Mouse (Mus musculus): ENCODE data around the gene Pdp2.

DNA sequence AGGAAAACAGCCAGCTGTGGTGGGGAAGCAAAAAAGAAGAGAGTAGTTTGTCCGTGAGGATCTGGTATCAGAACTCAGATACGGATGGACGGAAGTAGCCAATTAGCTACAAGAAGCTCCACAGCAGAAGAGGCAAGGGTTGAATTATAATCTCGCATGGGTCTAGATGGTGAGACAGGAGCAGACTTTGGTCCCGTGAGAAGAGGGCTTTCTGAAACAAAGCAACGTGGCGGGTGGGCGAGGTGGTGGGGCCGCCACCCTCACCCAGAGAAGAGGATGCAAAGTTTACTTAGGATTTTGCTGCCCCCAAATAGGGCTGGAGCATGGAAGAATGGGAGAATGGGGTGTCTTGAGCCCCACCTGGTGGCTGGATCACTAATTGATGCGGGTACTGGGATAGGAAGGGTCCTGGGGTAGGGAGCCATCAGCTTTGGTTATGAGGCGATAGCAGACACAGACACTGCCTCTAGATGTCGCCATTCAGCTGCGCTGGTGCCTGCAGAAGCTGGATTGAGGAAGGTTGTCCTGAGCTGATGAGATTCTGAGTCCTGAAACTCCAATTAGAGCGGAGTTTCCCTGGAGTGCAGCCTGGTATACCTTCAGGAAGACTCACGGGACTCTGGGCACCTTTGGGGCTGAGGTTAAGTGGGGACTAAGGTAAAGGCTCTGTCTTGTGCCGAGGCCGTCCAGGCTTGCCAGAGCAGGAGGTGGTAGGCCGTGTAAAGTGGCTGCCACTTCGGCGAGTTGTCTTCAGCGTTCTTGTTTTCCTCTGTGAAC lies 11.4 kb downstream of the Pdp2 start:
- TF ChIP-seq CTCF (IDR thresholded peaks at IDR 0.05; ENCODE audit: insufficient read depth, low read length) (peak; percentile 99), POLR2A (IDR thresholded peaks at IDR 0.05; ENCODE audit: borderline replicate concordance, extremely low read depth, low read depth, low read length) (no peak)
